Mouse (Mus musculus) limb, embryonic 15.5 days (tissue): Measurements from ENCODE around the gene Bspry. TPM values are rescaled to one million over a fixed set of nuclear protein-coding genes. Genes with fewer than 3 reads are reported as not detected.

Experiments used
- ATAC-seq: fragments of 200-750 bp; cut with Nextera tagmentation; 2 replicates; pipeline ENCODE4 v1.8.0; 2017; ENCODE audit warnings: low read depth, moderate TSS enrichment; ENCODE audit not compliant: insufficient number of reproducible peaks, low FRiP score, low TSS enrichment
- H3K27ac ChIP-seq: fragments of 300-500 bp; sonication (generic); 2 replicates; pipeline ENCODE4 v1.5.1; 2015; ENCODE audit warnings: moderate library complexity, mild to moderate bottlenecking, inconsistent platforms
- H3K27me3 ChIP-seq: fragments of 300-500 bp; sonication (generic); 2 replicates; pipeline ENCODE4 v1.6.1; 2015; ENCODE audit warnings: inconsistent platforms
- H3K36me3 ChIP-seq: fragments of 300-500 bp; sonication (generic); 2 replicates; pipeline ENCODE4 v1.6.1; 2015; ENCODE audit warnings: inconsistent platforms
- H3K4me1 ChIP-seq: fragments of 300-500 bp; sonication (generic); 2 replicates; pipeline ENCODE4 v1.6.1; 2015; ENCODE audit warnings: inconsistent platforms
- H3K4me2 ChIP-seq: fragments of 300-500 bp; sonication (generic); 2 replicates; pipeline ENCODE4 v1.6.1; 2015; ENCODE audit warnings: mild to moderate bottlenecking, inconsistent platforms
- H3K4me3 ChIP-seq: fragments of 300-500 bp; sonication (generic); 2 replicates; pipeline ENCODE4 v1.5.1; 2015; ENCODE audit warnings: mild to moderate bottlenecking, inconsistent platforms
- H3K9ac ChIP-seq: fragments of 300-500 bp; sonication (generic); 2 replicates; pipeline ENCODE4 v1.6.1; 2015; ENCODE audit warnings: inconsistent platforms
- H3K9me3 ChIP-seq: fragments of 300-500 bp; sonication (generic); 2 replicates; pipeline ENCODE4 v1.6.1; 2016; ENCODE audit warnings: inconsistent platforms
- WGBS: fragments of 180-500 bp; shearing (Covaris S2); methylation state at CpG from one replicate; pipeline ENCODE4 v1.1.7; 2015; 5-methylcytosine and 5-hydroxymethylcytosine counted together
- polyA plus RNA-seq: library from polyadenylated mRNA; unstranded; fragments of >200 nt; fragmentation: Nextera tagmentation; extraction: Ambion mirVana; gene quantifications from 2 replicates; pipeline ENCODE4 v1.2.1, GENCODE M21; 2015

Gene Bspry
- polyA plus RNA-seq, 1 experiment from 2014 or later = 19.4 TPM

GRCm38 (mm10) chr4:62543782-62544181 lies 63.9 kb downstream of the Bspry start:
- Histone ChIP-seq H3K4me1 (no peaks in the 10 kb centered on the region), H3K9ac (no peak overlapping the region), H3K27me3 (no peaks in the 10 kb centered on the region), H3K27ac (no peak overlapping the region), H3K36me3 (no peaks in the 10 kb centered on the region), H3K4me3 (no peak overlapping the region), H3K9me3 (no peaks in the 10 kb centered on the region), H3K4me2 (no peak overlapping the region)
- ATAC-seq = no peak
- 82% methylated on average over 6 of the region's 6 CpGs for WGBS

- H3K9ac ChIP-seq = no peak overlapping the region
- no peaks in the 10 kb centered on the region for H3K4me1 ChIP-seq
- no peaks in the 10 kb centered on the region for H3K27me3 ChIP-seq
- H3K9me3 ChIP-seq = no peaks in the 10 kb centered on the region
- no peak for ATAC-seq
- no peaks in the 10 kb centered on the region for H3K36me3 ChIP-seq
- no peak overlapping the region for H3K4me3 ChIP-seq
- no peak overlapping the region for H3K4me2 ChIP-seq
- H3K27ac ChIP-seq = no peak overlapping the region
Observed at GRCm38 (mm10) chr4:62544801-62545200, 64.9 kb downstream of the Bspry start.

Other genes with a start within 250 kb of the Bspry start
- 9.4 and 10.5 TPM in 2 replicates for gene Zfp37, start 249.0 kb upstream of the Bspry start, polyA plus RNA-seq
- gene Slc31a2, start 217.5 kb upstream of the Bspry start, polyA plus RNA-seq = 49.7 and 51.4 TPM in 2 replicates
- gene Fkbp15, start 119.5 kb upstream of the Bspry start, polyA plus RNA-seq = 28.4 and 29.0 TPM in 2 replicates
- gene Slc31a1, start 119.3 kb upstream of the Bspry start, polyA plus RNA-seq = 53.0 and 54.6 TPM in 2 replicates
- gene Cdc26, start 71.4 kb upstream of the Bspry start, polyA plus RNA-seq = 156 and 159 TPM in 2 replicates
- 18.7 and 18.8 TPM in 2 replicates for gene Prpf4, start 71.3 kb upstream of the Bspry start, polyA plus RNA-seq
- not detected in 2 replicates for gene Rnf183, start 44.8 kb upstream of the Bspry start, polyA plus RNA-seq
- gene Wdr31, start 9.2 kb upstream of the Bspry start, polyA plus RNA-seq = 4.2 and 4.3 TPM in 2 replicates
- gene Hdhd3, start 23.4 kb downstream of the Bspry start, polyA plus RNA-seq = 13.9 and 14.7 TPM in 2 replicates
- 75.8 and 86.5 TPM in 2 replicates for gene Alad, start 39.9 kb downstream of the Bspry start, polyA plus RNA-seq
- 82.1 and 82.9 TPM in 2 replicates for gene Pole3, start 45.0 kb downstream of the Bspry start, polyA plus RNA-seq
- 0.35 and 0.37 TPM in 2 replicates for gene 4933430I17Rik, start 45.3 kb downstream of the Bspry start, polyA plus RNA-seq
- 59.4 and 62.3 TPM in 2 replicates for gene Rgs3, start 79.8 kb downstream of the Bspry start, polyA plus RNA-seq